Mouse (Mus musculus): ENCODE data around the gene Acot12. TPM values are rescaled to one million over a fixed set of nuclear protein-coding genes. Genes with fewer than 3 reads are reported as not detected.

Acot12 gene
- polyA plus RNA-seq, 1 experiment from 2014 or later: not detected

GRCm38 (mm10) chr13:91801726-91802125 is 60.4 kb downstream of the Acot12 start:
- Histone ChIP-seq H3K36me3 (peaks cover 71% of the 10 kb centered on the region), H3K27me3 (no peaks in the 10 kb centered on the region), H3K4me2 (no peak overlapping the region), H3K4me1 (replicated peaks) (peaks cover 6% of the 10 kb centered on the region), H3K4me3 (no peak overlapping the region), H3K27ac (replicated peaks) (no peak overlapping the region), H3K9ac (no peak overlapping the region), H3K9me3 (no peaks in the 10 kb centered on the region)
- ATAC-seq (ENCODE audit: low read depth): no peak
- WGBS: 90% methylated on average over 5 of the region's 5 CpGs

GRCm38 (mm10) chr13:91807155-91807839 is 66.0 kb downstream of the Acot12 start, which contains the start of gene Zcchc9:
Gene Zcchc9 (minus strand): TSS chr13:91807705.
- peak; percentile 100 for ATAC-seq (ENCODE audit: low read depth)
- no peaks in the 10 kb centered on the region for H3K27me3 ChIP-seq
- under 1% methylated on average over 50 of the region's 50 CpGs for WGBS
- peak within 1 kb of the TSS; percentile 87 for H3K4me3 ChIP-seq
- H3K27ac ChIP-seq (replicated peaks): peak within 1 kb of the TSS; percentile 97
- peak within 1 kb of the TSS; percentile 66 for H3K4me2 ChIP-seq
- H3K36me3 ChIP-seq: peaks cover 19% of the 10 kb centered on the region
- H3K9ac ChIP-seq: peak within 1 kb of the TSS; percentile 91
- no peaks in the 10 kb centered on the region for H3K9me3 ChIP-seq
- peaks cover 15% of the 10 kb centered on the region for H3K4me1 ChIP-seq (replicated peaks)

DNA sequence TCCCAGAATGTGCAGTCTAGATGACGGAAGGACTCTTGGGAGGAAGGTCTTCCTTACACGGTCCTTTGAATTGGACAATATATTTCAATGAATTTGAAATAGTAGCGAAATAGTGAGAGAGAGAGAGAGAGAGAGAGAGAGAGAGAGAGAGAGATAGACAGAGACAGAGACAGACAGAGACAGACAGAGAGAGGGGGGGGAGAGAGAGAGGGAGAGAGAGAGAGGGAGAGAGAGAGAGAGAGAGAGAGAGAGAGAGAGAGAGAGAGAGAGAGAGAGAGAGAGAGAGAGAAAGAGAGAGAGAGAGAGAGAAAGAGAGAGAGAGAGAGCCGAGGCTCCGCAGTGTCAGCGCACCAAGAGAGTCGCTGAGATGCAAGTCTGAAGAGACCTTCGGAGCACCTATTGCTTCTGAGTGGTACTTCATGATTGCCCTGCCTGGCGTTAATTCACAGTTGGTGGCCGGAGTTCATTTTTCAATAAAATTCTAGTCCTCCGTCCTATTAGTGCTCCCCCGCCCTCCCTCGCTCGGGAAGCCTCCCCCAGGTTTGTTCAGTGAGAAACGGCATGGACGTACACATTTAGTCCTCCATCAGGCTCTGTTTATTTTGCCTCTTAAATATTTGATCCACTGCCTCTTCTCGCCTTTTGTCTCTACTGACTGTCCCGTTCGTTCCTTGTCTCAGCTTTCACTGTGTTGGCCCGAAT is 66.7 kb downstream of the Acot12 start:
- H3K9me3 ChIP-seq: no peaks in the 10 kb centered on the region
- no peaks in the 10 kb centered on the region for H3K27me3 ChIP-seq
- H3K36me3 ChIP-seq: peaks cover 19% of the 10 kb centered on the region
- H3K4me3 ChIP-seq: peak overlapping the region; percentile 87
- WGBS: 42% methylated on average over 20 of the region's 20 CpGs
- H3K4me1 ChIP-seq (replicated peaks): peaks cover 15% of the 10 kb centered on the region
- peak overlapping the region; percentile 91 for H3K9ac ChIP-seq
- peak; percentile 56 for ATAC-seq (ENCODE audit: low read depth)
- peak overlapping the region; percentile 66 for H3K4me2 ChIP-seq
- peak overlapping the region; percentile 97 for H3K27ac ChIP-seq (replicated peaks)

GRCm38 (mm10) chr13:91809476-91809875 is 68.2 kb downstream of the Acot12 start:
- no peak overlapping the region for H3K4me3 ChIP-seq
- no peak overlapping the region for H3K9ac ChIP-seq
- WGBS: 45% methylated on average over 2 of the region's 2 CpGs
- H3K9me3 ChIP-seq: 0 out of 2 replicates have a peak, but pooled peaks cover 5% of the 10 kb centered on the region
- H3K27ac ChIP-seq (replicated peaks): no peak overlapping the region
- no peaks in the 10 kb centered on the region for H3K27me3 ChIP-seq
- peaks cover 15% of the 10 kb centered on the region for H3K36me3 ChIP-seq
- ATAC-seq (ENCODE audit: low read depth): no peak
- H3K4me2 ChIP-seq: no peak overlapping the region
- H3K4me1 ChIP-seq (replicated peaks): peaks cover 15% of the 10 kb centered on the region

GRCm38 (mm10) chr13:91814670-91815069 is 73.4 kb downstream of the Acot12 start:
- ATAC-seq (ENCODE audit: low read depth): no peak
- no peaks in the 10 kb centered on the region for H3K4me1 ChIP-seq (replicated peaks)
- H3K27me3 ChIP-seq: no peaks in the 10 kb centered on the region
- H3K9me3 ChIP-seq: 0 out of 2 replicates have a peak, but pooled peaks cover 5% of the 10 kb centered on the region
- no peak overlapping the region for H3K4me2 ChIP-seq
- H3K27ac ChIP-seq (replicated peaks): no peak overlapping the region
- WGBS: 90% methylated on average over 5 of the region's 5 CpGs
- H3K36me3 ChIP-seq: no peaks in the 10 kb centered on the region
- H3K9ac ChIP-seq: no peak overlapping the region
- no peak overlapping the region for H3K4me3 ChIP-seq

DNA sequence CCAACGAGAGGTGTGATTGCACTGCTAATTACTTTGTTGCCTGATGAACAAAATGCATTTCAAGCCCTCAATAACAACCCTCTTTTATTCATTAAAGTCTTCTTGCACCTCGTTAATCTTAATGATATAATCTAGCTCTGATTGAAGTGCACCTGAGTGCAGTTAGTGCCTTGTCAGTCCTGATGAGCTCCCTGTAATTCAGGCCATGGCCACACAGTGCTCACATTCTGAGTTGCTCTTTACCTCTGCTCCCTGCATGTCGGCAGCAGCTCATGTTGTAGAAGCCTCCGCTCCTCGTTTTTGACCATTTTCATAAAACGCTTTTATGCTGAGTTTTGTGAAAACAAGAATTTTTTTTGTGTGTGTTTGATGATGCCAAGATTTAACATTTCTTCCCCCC is 82.4 kb downstream of the Acot12 start:
- WGBS: 63% methylated on average over 6 of the region's 6 CpGs
- Histone ChIP-seq H3K9ac (no peak overlapping the region), H3K4me3 (no peak overlapping the region), H3K36me3 (no peaks in the 10 kb centered on the region), H3K4me1 (replicated peaks) (0 out of 2 replicates have a peak, but pooled peaks cover 3% of the 10 kb centered on the region), H3K27ac (replicated peaks) (no peak overlapping the region), H3K9me3 (no peaks in the 10 kb centered on the region), H3K4me2 (no peak overlapping the region), H3K27me3 (no peaks in the 10 kb centered on the region)
- no peak for ATAC-seq (ENCODE audit: low read depth)

- H3K27ac ChIP-seq (replicated peaks): no peak overlapping the region
- no peak overlapping the region for H3K4me2 ChIP-seq
- no peak overlapping the region for H3K4me3 ChIP-seq
- H3K36me3 ChIP-seq: no peaks in the 10 kb centered on the region
- 71% methylated on average over 4 of the region's 4 CpGs for WGBS
- 0 out of 2 replicates have a peak, but pooled peaks cover 3% of the 10 kb centered on the region for H3K4me1 ChIP-seq (replicated peaks)
- no peak for ATAC-seq (ENCODE audit: low read depth)
- no peaks in the 10 kb centered on the region for H3K9me3 ChIP-seq
- no peaks in the 10 kb centered on the region for H3K27me3 ChIP-seq
- H3K9ac ChIP-seq: no peak overlapping the region
Measured at GRCm38 (mm10) chr13:91824845-91825550, 83.7 kb downstream of the Acot12 start.

DNA sequence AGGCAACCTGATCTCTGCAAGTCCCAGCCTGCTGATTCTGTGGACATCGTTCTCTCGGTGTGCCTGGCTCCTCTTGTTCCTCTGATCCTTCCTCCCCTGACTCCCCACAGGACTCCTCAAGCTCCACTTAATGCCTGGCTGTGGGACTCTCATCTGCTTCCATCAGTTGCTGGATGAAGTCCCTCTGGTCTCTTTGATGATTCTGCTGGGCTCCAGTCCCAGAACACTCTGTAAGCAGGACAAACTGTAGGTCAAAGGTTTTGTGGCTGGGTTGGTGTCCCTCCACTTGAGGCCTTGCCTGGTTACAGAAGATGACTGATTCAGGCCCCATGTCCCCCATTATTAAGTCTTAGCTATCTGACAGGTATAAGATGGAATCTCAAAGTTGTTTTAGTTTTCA is 84.8 kb downstream of the Acot12 start:
- no peak overlapping the region for H3K4me3 ChIP-seq
- H3K36me3 ChIP-seq: no peaks in the 10 kb centered on the region
- 88% methylated on average over 2 of the region's 2 CpGs for WGBS
- no peaks in the 10 kb centered on the region for H3K27me3 ChIP-seq
- H3K9me3 ChIP-seq: no peaks in the 10 kb centered on the region
- 0 out of 2 replicates have a peak, but pooled peaks cover 3% of the 10 kb centered on the region for H3K4me1 ChIP-seq (replicated peaks)
- no peak for ATAC-seq (ENCODE audit: low read depth)
- H3K27ac ChIP-seq (replicated peaks): no peak overlapping the region
- no peak overlapping the region for H3K4me2 ChIP-seq
- H3K9ac ChIP-seq: no peak overlapping the region

DNA sequence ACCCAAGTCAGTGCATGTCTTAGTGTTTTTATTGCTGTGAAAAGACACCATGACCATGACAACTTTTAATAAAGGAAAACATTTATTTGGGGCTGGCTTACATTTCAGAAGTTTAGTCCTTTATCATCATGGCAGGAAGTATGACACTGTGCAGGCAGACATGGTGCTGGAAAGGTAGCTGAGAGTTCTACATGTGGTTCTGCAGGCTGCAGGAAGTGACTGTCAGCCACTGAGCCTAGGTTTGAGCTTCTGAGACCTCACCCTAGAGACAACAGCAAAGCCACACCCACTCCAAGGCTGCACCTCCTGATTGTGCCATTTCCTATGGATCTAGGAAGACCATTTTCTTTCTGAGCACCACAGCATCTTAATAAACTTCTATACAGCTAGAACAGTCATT is 86.6 kb downstream of the Acot12 start:
- Histone ChIP-seq H3K36me3 (no peaks in the 10 kb centered on the region), H3K4me2 (no peak overlapping the region), H3K9me3 (no peaks in the 10 kb centered on the region), H3K9ac (no peak overlapping the region), H3K4me3 (no peak overlapping the region), H3K4me1 (replicated peaks) (0 out of 2 replicates have a peak, but pooled peaks cover 3% of the 10 kb centered on the region), H3K27ac (replicated peaks) (no peak overlapping the region), H3K27me3 (no peaks in the 10 kb centered on the region)
- no peak for ATAC-seq (ENCODE audit: low read depth)

Small RNA genes lying within 50 kb of the gene (microRNA-seq; reads per million reads assigned to microRNA genes)
- not detected for gene Gm27656

Other genes starting within 250 kb of the Acot12 start
- 18.5 and 19.0 TPM in 2 replicates for gene Zcchc9, start 66.2 kb downstream of the Acot12 start, polyA plus RNA-seq (2015; fragmentation: Nextera tagmentation; extraction: Ambion mirVana)
- 0.17 and 0.19 TPM in 2 replicates for gene Ckmt2, start 135.4 kb downstream of the Acot12 start, polyA plus RNA-seq (2015; fragmentation: Nextera tagmentation; extraction: Ambion mirVana)

Data from neural tube, embryonic 13.5 days (tissue).